Mouse (Mus musculus): ENCODE measurements around the gene Dusp6.

DNA sequence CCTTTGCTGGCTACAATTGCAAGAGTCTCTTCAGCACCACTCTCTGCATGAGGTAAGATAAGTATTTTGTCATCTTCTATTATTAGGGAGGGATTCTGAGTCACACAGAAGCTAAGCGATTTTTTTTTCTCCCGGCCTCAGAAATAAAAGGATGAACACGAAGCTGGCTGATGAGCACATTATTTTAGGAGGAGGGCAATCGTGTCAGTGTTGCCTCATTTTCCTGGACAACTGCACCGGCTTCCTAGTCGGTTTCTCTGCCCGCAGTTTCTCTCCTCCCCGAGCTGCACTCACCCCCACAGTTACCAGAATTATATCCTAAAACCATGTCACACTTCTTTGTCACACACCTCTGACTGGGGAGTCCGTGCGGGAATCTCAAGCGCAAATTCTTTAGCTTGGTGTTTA lies 12.2 kb upstream of the Dusp6 start:
- no peak for TF ChIP-seq ZC3H11A (IDR thresholded peaks at IDR 0.05; ENCODE audit: borderline replicate concordance, low read depth, low read length)
- no peak for TF ChIP-seq CHD2 (IDR thresholded peaks at IDR 0.05; ENCODE audit: low read depth, low read length)
- no peak for TF ChIP-seq ZNF384 (IDR thresholded peaks at IDR 0.05; ENCODE audit: low read depth, low read length)
- no peak for TF ChIP-seq MAFK (IDR thresholded peaks at IDR 0.05; ENCODE audit: insufficient read depth, low read depth, low read length)

All from ES-E14 (cell line).